Mouse (Mus musculus): ENCODE measurements around the gene Ralgapb. TPM values are rescaled to one million over a fixed set of nuclear protein-coding genes. Genes with fewer than 3 reads are reported as not detected.

Ralgapb gene
- total and polyA plus RNA-seq, 2 experiments, result 6.1 to 9.7 TPM

- DNase-seq (ENCODE audit: extremely low read depth, low read depth, low spot score), result no peak
- no peaks in the 10 kb centered on the region for H3K27me3 ChIP-seq (ENCODE audit: control insufficient read depth, insufficient read depth, low read length)
These were observed 101.0 kb downstream of the Ralgapb start for GRCm38 (mm10) chr2:158510665-158511064.

GRCm38 (mm10) chr2:158512528-158512927, 102.9 kb downstream of the Ralgapb start, which contains the start of gene Arhgap40:
Arhgap40 (plus strand) TSS chr2:158512796.
- H3K36me3 ChIP-seq (ENCODE audit: control insufficient read depth, insufficient read depth, low read length), result no peaks in the 10 kb centered on the region
- H3K4me1 ChIP-seq (ENCODE audit: control insufficient read depth, insufficient read depth, low read length), result no peaks in the 10 kb centered on the region
- H3K9ac ChIP-seq (ENCODE audit: low read depth, low read length), result no peak within 1 kb of the TSS
- WGBS, result 87% methylated on average over 10 of the region's 10 CpGs
- TF ChIP-seq POLR2A (IDR thresholded peaks at IDR 0.05; ENCODE audit: extremely low read depth, insufficient read depth, low read length) (no peak), CTCF (IDR thresholded peaks at IDR 0.05; ENCODE audit: low read depth, low read length) (no peak)
- no peak for DNase-seq (ENCODE audit: extremely low read depth, low read depth, low spot score)
- H3K79me2 ChIP-seq (ENCODE audit: control insufficient read depth, insufficient read depth, low read length), result no peaks in the 10 kb centered on the region
- no peaks in the 10 kb centered on the region for H3K27me3 ChIP-seq (ENCODE audit: control insufficient read depth, insufficient read depth, low read length)
- no peak within 1 kb of the TSS for H3K4me3 ChIP-seq (ENCODE audit: insufficient read depth, low read depth, low read length)
- H3K27ac ChIP-seq (replicated peaks; ENCODE audit: insufficient read depth, low read depth, low read length), result no peak within 1 kb of the TSS

More at GRCm38 (mm10) chr2:158510665-158511064, 101.0 kb downstream of the Ralgapb start:
- H3K36me3 ChIP-seq (ENCODE audit: control insufficient read depth, insufficient read depth, low read length), result no peaks in the 10 kb centered on the region
- H3K9ac ChIP-seq (ENCODE audit: low read depth, low read length), result no peak overlapping the region
- no peak overlapping the region for H3K27ac ChIP-seq (replicated peaks; ENCODE audit: insufficient read depth, low read depth, low read length)
- no peaks in the 10 kb centered on the region for H3K79me2 ChIP-seq (ENCODE audit: control insufficient read depth, insufficient read depth, low read length)
- WGBS, result 53% methylated on average over 6 of the region's 6 CpGs
- no peak overlapping the region for H3K4me3 ChIP-seq (ENCODE audit: insufficient read depth, low read depth, low read length)
- TF ChIP-seq POLR2A (IDR thresholded peaks at IDR 0.05; ENCODE audit: extremely low read depth, insufficient read depth, low read length), result no peak
- no peaks in the 10 kb centered on the region for H3K4me1 ChIP-seq (ENCODE audit: control insufficient read depth, insufficient read depth, low read length)

GRCm38 (mm10) chr2:158513821-158514336, 104.2 kb downstream of the Ralgapb start:
- Histone ChIP-seq H3K79me2 (ENCODE audit: control insufficient read depth, insufficient read depth, low read length) (no peaks in the 10 kb centered on the region), H3K4me1 (ENCODE audit: control insufficient read depth, insufficient read depth, low read length) (no peaks in the 10 kb centered on the region), H3K9ac (ENCODE audit: low read depth, low read length) (no peak overlapping the region), H3K36me3 (ENCODE audit: control insufficient read depth, insufficient read depth, low read length) (no peaks in the 10 kb centered on the region), H3K27ac (replicated peaks; ENCODE audit: insufficient read depth, low read depth, low read length) (no peak overlapping the region), H3K27me3 (ENCODE audit: control insufficient read depth, insufficient read depth, low read length) (no peaks in the 10 kb centered on the region), H3K4me3 (ENCODE audit: insufficient read depth, low read depth, low read length) (no peak overlapping the region)
- TF ChIP-seq POLR2A (IDR thresholded peaks at IDR 0.05; ENCODE audit: extremely low read depth, insufficient read depth, low read length) (no peak), CTCF (IDR thresholded peaks at IDR 0.05; ENCODE audit: low read depth, low read length) (no peak)
- 79% methylated on average over 12 of the region's 12 CpGs for WGBS
- no peak for DNase-seq (ENCODE audit: extremely low read depth, low read depth, low spot score)

- H3K4me1 ChIP-seq (ENCODE audit: control insufficient read depth, insufficient read depth, low read length), result no peaks in the 10 kb centered on the region
- H3K79me2 ChIP-seq (ENCODE audit: control insufficient read depth, insufficient read depth, low read length), result no peaks in the 10 kb centered on the region
- no peak overlapping the region for H3K27ac ChIP-seq (replicated peaks; ENCODE audit: insufficient read depth, low read depth, low read length)
- no peaks in the 10 kb centered on the region for H3K27me3 ChIP-seq (ENCODE audit: control insufficient read depth, insufficient read depth, low read length)
- no peak overlapping the region for H3K4me3 ChIP-seq (ENCODE audit: insufficient read depth, low read depth, low read length)
- H3K9ac ChIP-seq (ENCODE audit: low read depth, low read length), result no peak overlapping the region
- TF ChIP-seq CTCF (IDR thresholded peaks at IDR 0.05; ENCODE audit: low read depth, low read length) (no peak), POLR2A (IDR thresholded peaks at IDR 0.05; ENCODE audit: extremely low read depth, insufficient read depth, low read length) (no peak)
- H3K36me3 ChIP-seq (ENCODE audit: control insufficient read depth, insufficient read depth, low read length), result no peaks in the 10 kb centered on the region
- DNase-seq (ENCODE audit: extremely low read depth, low read depth, low spot score), result no peak
- WGBS, result 70% methylated on average over 6 of the region's 6 CpGs
These were observed 108.9 kb downstream of the Ralgapb start for GRCm38 (mm10) chr2:158518583-158518982.

GRCm38 (mm10) chr2:158519071-158519470, 109.4 kb downstream of the Ralgapb start:
- Histone ChIP-seq H3K36me3 (ENCODE audit: control insufficient read depth, insufficient read depth, low read length) (no peaks in the 10 kb centered on the region), H3K79me2 (ENCODE audit: control insufficient read depth, insufficient read depth, low read length) (no peaks in the 10 kb centered on the region), H3K27ac (replicated peaks; ENCODE audit: insufficient read depth, low read depth, low read length) (no peak overlapping the region), H3K27me3 (ENCODE audit: control insufficient read depth, insufficient read depth, low read length) (no peaks in the 10 kb centered on the region), H3K4me1 (ENCODE audit: control insufficient read depth, insufficient read depth, low read length) (no peaks in the 10 kb centered on the region), H3K4me3 (ENCODE audit: insufficient read depth, low read depth, low read length) (no peak overlapping the region), H3K9ac (ENCODE audit: low read depth, low read length) (no peak overlapping the region)
- no peak for DNase-seq (ENCODE audit: extremely low read depth, low read depth, low spot score)
- TF ChIP-seq POLR2A (IDR thresholded peaks at IDR 0.05; ENCODE audit: extremely low read depth, insufficient read depth, low read length), result no peak
- no peak for TF ChIP-seq CTCF (IDR thresholded peaks at IDR 0.05; ENCODE audit: low read depth, low read length)
- 77% methylated on average over 11 of the region's 11 CpGs for WGBS

GRCm38 (mm10) chr2:158519800-158520199, 110.2 kb downstream of the Ralgapb start:
- no peak overlapping the region for H3K4me3 ChIP-seq (ENCODE audit: insufficient read depth, low read depth, low read length)
- no peaks in the 10 kb centered on the region for H3K4me1 ChIP-seq (ENCODE audit: control insufficient read depth, insufficient read depth, low read length)
- WGBS, result 73% methylated on average over 6 of the region's 6 CpGs
- no peak for DNase-seq (ENCODE audit: extremely low read depth, low read depth, low spot score)
- no peaks in the 10 kb centered on the region for H3K36me3 ChIP-seq (ENCODE audit: control insufficient read depth, insufficient read depth, low read length)
- H3K9ac ChIP-seq (ENCODE audit: low read depth, low read length), result no peak overlapping the region
- no peak overlapping the region for H3K27ac ChIP-seq (replicated peaks; ENCODE audit: insufficient read depth, low read depth, low read length)
- no peaks in the 10 kb centered on the region for H3K79me2 ChIP-seq (ENCODE audit: control insufficient read depth, insufficient read depth, low read length)
- no peak for TF ChIP-seq CTCF (IDR thresholded peaks at IDR 0.05; ENCODE audit: low read depth, low read length)
- no peaks in the 10 kb centered on the region for H3K27me3 ChIP-seq (ENCODE audit: control insufficient read depth, insufficient read depth, low read length)

All from liver, adult 2 months (tissue).